Mouse (Mus musculus): ENCODE data around the gene Stc2. TPM values are rescaled to one million over a fixed set of nuclear protein-coding genes. Genes with fewer than 3 reads are reported as not detected.

Stc2 gene
- polyA plus RNA-seq, 1 experiment from 2014 or later = 0.73 TPM

DNA sequence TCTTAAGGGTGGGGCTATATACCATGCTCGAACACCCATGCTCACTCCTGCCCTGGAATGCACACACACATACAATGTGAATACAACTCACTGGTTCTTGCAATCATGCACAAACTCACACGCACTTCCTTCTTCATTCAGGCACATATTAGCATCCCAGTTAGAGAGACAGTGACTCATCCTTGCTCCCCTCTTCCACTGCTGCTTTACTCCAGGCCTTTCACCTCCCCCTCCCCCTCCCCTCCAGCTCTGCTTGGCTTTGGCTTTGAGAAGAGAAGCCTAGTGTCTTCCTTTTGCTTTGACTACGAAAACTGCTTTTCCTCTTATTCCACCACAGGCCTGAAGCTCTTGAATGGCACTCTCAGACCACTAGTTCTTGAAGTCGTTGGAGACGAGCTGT lies 22.5 kb upstream of the Stc2 start:
- H3K4me2 ChIP-seq (ENCODE audit: low read depth, low read length) = no peak overlapping the region
- no peak overlapping the region for H3K27ac ChIP-seq (replicated peaks; ENCODE audit: low read depth, low read length)
- no peaks in the 10 kb centered on the region for H3K9me3 ChIP-seq (replicated peaks; ENCODE audit: control insufficient read depth, low read length)
- no peak overlapping the region for H3K9ac ChIP-seq (replicated peaks; ENCODE audit: low read length)
- H3K36me3 ChIP-seq (replicated peaks; ENCODE audit: control insufficient read depth, insufficient read depth, low read depth, low read length) = no peaks in the 10 kb centered on the region
- no peak overlapping the region for H3K4me3 ChIP-seq (ENCODE audit: low read depth, low read length)
- ATAC-seq (replicated peaks; ENCODE audit: insufficient number of reproducible peaks, low FRiP score, low TSS enrichment, low read depth) (no peak), DNase-seq (ENCODE audit: low spot score) (no peak)
- no peaks in the 10 kb centered on the region for H3K4me1 ChIP-seq (ENCODE audit: control insufficient read depth, insufficient read depth, low read length)
- H3K27me3 ChIP-seq (ENCODE audit: control insufficient read depth, insufficient read depth, low read length) = no peaks in the 10 kb centered on the region
- WGBS = 68% methylated on average over 5 of the region's 5 CpGs

DNA sequence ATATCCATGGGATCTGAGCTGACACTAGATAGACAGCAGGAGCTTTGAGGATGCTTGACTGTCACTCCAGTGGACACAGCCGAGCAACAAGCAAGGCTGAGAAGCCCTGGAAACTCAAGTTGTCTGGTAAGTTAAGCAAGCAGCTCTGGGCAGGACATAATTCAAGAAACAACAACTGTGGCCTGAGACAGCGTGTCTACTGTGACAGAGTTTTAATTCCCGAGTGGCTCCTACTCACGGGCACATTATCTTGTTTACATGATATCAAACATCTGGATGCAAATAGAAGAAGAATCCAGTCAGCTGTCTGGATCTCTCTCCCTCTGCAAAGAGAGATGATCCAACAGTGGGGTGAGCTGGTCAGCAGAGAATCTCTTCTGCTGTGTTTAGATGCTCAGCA lies 19.0 kb upstream of the Stc2 start:
- ATAC-seq (replicated peaks; ENCODE audit: insufficient number of reproducible peaks, low FRiP score, low TSS enrichment, low read depth) (no peak), DNase-seq (ENCODE audit: low spot score) (no peak)
- 55% methylated on average over 4 of the region's 4 CpGs for WGBS
- H3K4me3 ChIP-seq (ENCODE audit: low read depth, low read length) = no peak overlapping the region
- no peak overlapping the region for H3K9ac ChIP-seq (replicated peaks; ENCODE audit: low read length)
- H3K27me3 ChIP-seq (ENCODE audit: control insufficient read depth, insufficient read depth, low read length) = no peaks in the 10 kb centered on the region
- no peak overlapping the region for H3K27ac ChIP-seq (replicated peaks; ENCODE audit: low read depth, low read length)
- no peaks in the 10 kb centered on the region for H3K36me3 ChIP-seq (replicated peaks; ENCODE audit: control insufficient read depth, insufficient read depth, low read depth, low read length)
- H3K9me3 ChIP-seq (replicated peaks; ENCODE audit: control insufficient read depth, low read length) = no peaks in the 10 kb centered on the region
- no peak overlapping the region for H3K4me2 ChIP-seq (ENCODE audit: low read depth, low read length)
- no peaks in the 10 kb centered on the region for H3K4me1 ChIP-seq (ENCODE audit: control insufficient read depth, insufficient read depth, low read length)

DNA sequence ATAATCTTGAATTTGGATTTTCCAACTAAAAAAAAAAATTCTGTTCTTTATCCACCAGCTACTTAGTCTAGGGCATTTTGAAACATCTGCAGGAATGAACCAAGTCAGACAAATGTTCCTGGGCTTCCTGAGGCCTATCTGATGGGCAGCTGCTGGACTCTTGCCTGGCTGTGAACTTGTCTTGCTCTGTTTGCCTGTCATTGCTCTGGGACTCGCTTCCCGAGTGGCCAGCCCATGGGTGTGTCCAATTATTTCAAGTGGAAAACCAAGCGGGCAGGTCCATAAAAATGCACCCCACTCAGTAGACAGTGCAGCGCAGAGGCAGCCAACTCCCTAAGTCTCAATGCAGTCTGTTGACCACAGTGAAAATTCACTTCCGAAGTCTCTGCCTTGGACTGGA lies 17.7 kb upstream of the Stc2 start:
- H3K4me1 ChIP-seq (ENCODE audit: control insufficient read depth, insufficient read depth, low read length) = no peaks in the 10 kb centered on the region
- 95% methylated on average over 5 of the region's 5 CpGs for WGBS
- H3K27ac ChIP-seq (replicated peaks; ENCODE audit: low read depth, low read length) = no peak overlapping the region
- no peak overlapping the region for H3K4me3 ChIP-seq (ENCODE audit: low read depth, low read length)
- no peaks in the 10 kb centered on the region for H3K36me3 ChIP-seq (replicated peaks; ENCODE audit: control insufficient read depth, insufficient read depth, low read depth, low read length)
- DNase-seq (ENCODE audit: low spot score) (no peak), ATAC-seq (replicated peaks; ENCODE audit: insufficient number of reproducible peaks, low FRiP score, low TSS enrichment, low read depth) (no peak)
- H3K27me3 ChIP-seq (ENCODE audit: control insufficient read depth, insufficient read depth, low read length) = no peaks in the 10 kb centered on the region
- no peak overlapping the region for H3K4me2 ChIP-seq (ENCODE audit: low read depth, low read length)
- H3K9ac ChIP-seq (replicated peaks; ENCODE audit: low read length) = no peak overlapping the region
- no peaks in the 10 kb centered on the region for H3K9me3 ChIP-seq (replicated peaks; ENCODE audit: control insufficient read depth, low read length)

DNA sequence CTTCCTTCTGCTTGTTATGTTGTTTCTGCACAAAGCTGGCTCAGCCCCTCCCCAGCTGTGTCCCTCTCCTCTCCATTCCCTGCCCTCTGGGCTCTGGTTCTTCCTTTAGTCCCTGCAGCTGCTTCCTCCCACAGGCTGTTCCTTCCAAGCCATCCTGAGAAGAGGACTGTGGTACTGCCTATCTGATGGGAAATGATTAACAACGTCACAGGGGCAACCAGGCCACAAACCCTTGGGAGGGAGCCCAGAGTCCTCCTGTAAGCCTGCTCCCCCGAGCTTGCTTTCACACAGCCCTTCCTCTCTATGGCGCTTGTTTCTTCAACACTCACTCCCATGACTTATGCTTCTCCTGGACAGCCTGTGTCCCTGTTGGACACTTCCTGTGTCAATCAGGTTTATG lies 16.7 kb upstream of the Stc2 start:
- no peak overlapping the region for H3K27ac ChIP-seq (replicated peaks; ENCODE audit: low read depth, low read length)
- WGBS = 73% methylated on average over 3 of the region's 3 CpGs
- H3K27me3 ChIP-seq (ENCODE audit: control insufficient read depth, insufficient read depth, low read length) = no peaks in the 10 kb centered on the region
- no peak overlapping the region for H3K4me3 ChIP-seq (ENCODE audit: low read depth, low read length)
- H3K9me3 ChIP-seq (replicated peaks; ENCODE audit: control insufficient read depth, low read length) = no peaks in the 10 kb centered on the region
- H3K9ac ChIP-seq (replicated peaks; ENCODE audit: low read length) = no peak overlapping the region
- no peak overlapping the region for H3K4me2 ChIP-seq (ENCODE audit: low read depth, low read length)
- no peak for DNase-seq (ENCODE audit: low spot score)
- no peak for ATAC-seq (replicated peaks; ENCODE audit: insufficient number of reproducible peaks, low FRiP score, low TSS enrichment, low read depth)
- H3K4me1 ChIP-seq (ENCODE audit: control insufficient read depth, insufficient read depth, low read length) = no peaks in the 10 kb centered on the region
- no peaks in the 10 kb centered on the region for H3K36me3 ChIP-seq (replicated peaks; ENCODE audit: control insufficient read depth, insufficient read depth, low read depth, low read length)

DNA sequence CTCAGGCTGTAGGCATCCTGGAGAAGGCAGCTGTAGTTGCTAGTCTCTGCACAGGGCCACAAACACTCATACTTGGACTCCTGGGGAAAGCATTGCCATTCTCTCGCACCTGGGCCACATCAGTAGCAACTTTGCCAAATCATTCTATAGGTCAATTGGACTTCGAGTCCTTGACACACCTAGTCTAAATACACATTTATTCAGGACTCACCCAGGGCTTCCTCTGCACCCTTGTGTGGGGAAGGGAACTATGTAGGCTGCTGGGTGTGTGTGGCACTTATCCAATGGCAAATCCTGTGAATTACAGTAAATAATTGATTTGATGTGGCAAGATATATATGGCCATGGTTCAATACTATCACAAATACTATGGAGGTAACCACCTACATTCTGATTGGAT lies 14.1 kb upstream of the Stc2 start:
- no peak for ATAC-seq (replicated peaks; ENCODE audit: insufficient number of reproducible peaks, low FRiP score, low TSS enrichment, low read depth)
- DNase-seq (ENCODE audit: low spot score) = no peak
- H3K9me3 ChIP-seq (replicated peaks; ENCODE audit: control insufficient read depth, low read length) = no peaks in the 10 kb centered on the region
- H3K27me3 ChIP-seq (ENCODE audit: control insufficient read depth, insufficient read depth, low read length) = no peaks in the 10 kb centered on the region
- WGBS = 84% methylated on average over 2 of the region's 2 CpGs
- no peaks in the 10 kb centered on the region for H3K4me1 ChIP-seq (ENCODE audit: control insufficient read depth, insufficient read depth, low read length)
- H3K36me3 ChIP-seq (replicated peaks; ENCODE audit: control insufficient read depth, insufficient read depth, low read depth, low read length) = no peaks in the 10 kb centered on the region
- H3K4me3 ChIP-seq (ENCODE audit: low read depth, low read length) = no peak overlapping the region
- no peak overlapping the region for H3K4me2 ChIP-seq (ENCODE audit: low read depth, low read length)
- no peak overlapping the region for H3K27ac ChIP-seq (replicated peaks; ENCODE audit: low read depth, low read length)
- no peak overlapping the region for H3K9ac ChIP-seq (replicated peaks; ENCODE audit: low read length)

DNA sequence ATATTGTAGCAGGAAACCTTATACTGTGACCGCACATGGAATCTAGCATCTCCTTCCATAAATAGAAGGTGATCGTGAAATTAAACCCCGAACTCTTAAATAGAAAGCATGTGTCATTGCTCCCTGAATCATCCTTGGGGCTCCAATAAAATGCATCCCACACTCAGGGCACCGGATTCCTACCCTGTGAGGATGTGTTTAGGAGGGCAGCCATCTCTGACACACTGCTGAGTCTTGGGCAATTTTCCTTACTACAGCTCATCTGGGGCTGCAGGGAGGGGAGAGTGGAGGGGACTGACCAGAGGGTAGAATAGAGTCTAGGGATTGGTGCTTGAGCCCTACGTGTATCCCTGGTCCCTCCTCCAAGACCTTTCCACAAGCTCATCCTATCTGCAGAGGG lies 12.3 kb upstream of the Stc2 start:
- Histone ChIP-seq H3K4me3 (ENCODE audit: low read depth, low read length) (no peak overlapping the region), H3K36me3 (replicated peaks; ENCODE audit: control insufficient read depth, insufficient read depth, low read depth, low read length) (no peaks in the 10 kb centered on the region), H3K9ac (replicated peaks; ENCODE audit: low read length) (no peak overlapping the region), H3K4me2 (ENCODE audit: low read depth, low read length) (no peak overlapping the region), H3K9me3 (replicated peaks; ENCODE audit: control insufficient read depth, low read length) (no peaks in the 10 kb centered on the region), H3K4me1 (ENCODE audit: control insufficient read depth, insufficient read depth, low read length) (no peaks in the 10 kb centered on the region), H3K27me3 (ENCODE audit: control insufficient read depth, insufficient read depth, low read length) (no peaks in the 10 kb centered on the region), H3K27ac (replicated peaks; ENCODE audit: low read depth, low read length) (no peak overlapping the region)
- WGBS = 62% methylated on average over 5 of the region's 5 CpGs
- DNase-seq (ENCODE audit: low spot score) (peak; percentile 10), ATAC-seq (replicated peaks; ENCODE audit: insufficient number of reproducible peaks, low FRiP score, low TSS enrichment, low read depth) (peak; percentile 36; the same call in 1 of the 2 replicates)

DNA sequence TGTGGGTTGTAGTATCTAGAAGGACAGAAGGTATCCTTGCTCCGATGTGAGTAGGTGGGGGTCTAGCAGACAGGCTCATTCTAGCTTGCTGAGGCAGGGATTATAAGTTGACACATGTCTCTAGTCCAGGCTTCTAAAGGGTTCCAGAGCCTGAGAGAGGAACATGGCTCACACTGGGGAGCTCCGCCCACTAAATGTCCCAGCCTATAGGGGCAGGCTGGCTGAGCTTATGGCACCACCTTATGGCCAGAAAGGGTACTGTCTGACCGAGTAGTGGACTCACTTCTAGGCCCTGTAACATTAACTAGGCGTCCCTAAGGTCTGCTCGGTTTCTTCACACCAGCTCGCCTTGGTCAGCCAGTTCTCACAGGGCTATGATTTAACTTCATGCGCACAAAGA lies 3.6 kb upstream of the Stc2 start:
- Histone ChIP-seq H3K4me1 (ENCODE audit: control insufficient read depth, insufficient read depth, low read length) (peaks cover 5% of the 10 kb centered on the region), H3K27me3 (ENCODE audit: control insufficient read depth, insufficient read depth, low read length) (peaks cover 28% of the 10 kb centered on the region), H3K27ac (replicated peaks; ENCODE audit: low read depth, low read length) (no peak overlapping the region), H3K36me3 (replicated peaks; ENCODE audit: control insufficient read depth, insufficient read depth, low read depth, low read length) (no peaks in the 10 kb centered on the region), H3K9me3 (replicated peaks; ENCODE audit: control insufficient read depth, low read length) (no peaks in the 10 kb centered on the region), H3K4me2 (ENCODE audit: low read depth, low read length) (no peak overlapping the region), H3K4me3 (ENCODE audit: low read depth, low read length) (no peak overlapping the region), H3K9ac (replicated peaks; ENCODE audit: low read length) (no peak overlapping the region)
- no peak for ATAC-seq (replicated peaks; ENCODE audit: insufficient number of reproducible peaks, low FRiP score, low TSS enrichment, low read depth)
- WGBS = 70% methylated on average over 7 of the region's 7 CpGs
- DNase-seq (ENCODE audit: low spot score) = peak; percentile 51

DNA sequence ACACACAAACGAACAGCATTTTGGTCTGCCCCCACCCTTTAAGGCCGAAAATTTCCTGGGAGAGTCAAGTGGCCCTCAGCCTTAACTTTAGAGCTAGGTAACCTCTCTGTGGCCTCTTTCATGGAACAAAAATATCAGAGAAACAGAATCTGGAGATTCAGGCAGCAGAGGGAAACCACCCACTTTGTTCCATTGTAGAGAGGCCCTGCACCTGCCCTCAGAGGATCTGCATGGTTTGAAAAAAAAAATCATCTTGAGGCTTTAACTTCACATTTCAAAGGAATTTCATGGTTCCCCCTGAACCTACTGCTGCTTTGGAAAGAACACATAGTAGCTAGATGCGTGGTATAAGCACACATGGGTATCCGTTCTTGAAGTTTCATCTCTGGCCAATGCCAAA lies 2.3 kb upstream of the Stc2 start:
- Histone ChIP-seq H3K27me3 (ENCODE audit: control insufficient read depth, insufficient read depth, low read length) (peaks cover 28% of the 10 kb centered on the region), H3K27ac (replicated peaks; ENCODE audit: low read depth, low read length) (no peak overlapping the region), H3K4me2 (ENCODE audit: low read depth, low read length) (no peak overlapping the region), H3K36me3 (replicated peaks; ENCODE audit: control insufficient read depth, insufficient read depth, low read depth, low read length) (no peaks in the 10 kb centered on the region), H3K4me1 (ENCODE audit: control insufficient read depth, insufficient read depth, low read length) (peaks cover 5% of the 10 kb centered on the region), H3K9ac (replicated peaks; ENCODE audit: low read length) (no peak overlapping the region), H3K9me3 (replicated peaks; ENCODE audit: control insufficient read depth, low read length) (no peaks in the 10 kb centered on the region), H3K4me3 (ENCODE audit: low read depth, low read length) (no peak overlapping the region)
- no peak for ATAC-seq (replicated peaks; ENCODE audit: insufficient number of reproducible peaks, low FRiP score, low TSS enrichment, low read depth)
- DNase-seq (ENCODE audit: low spot score) = no peak
- 72% methylated on average over 4 of the region's 4 CpGs for WGBS

All from embryonic facial prominence, embryonic 11.5 days (tissue).